Mouse (Mus musculus) kidney, adult 2 months (tissue): ENCODE results near the gene Acot7. TPM values are rescaled to one million over a fixed set of nuclear protein-coding genes. Genes with fewer than 3 reads are reported as not detected.

ENCODE experiments used
- DNase-seq: peaks from one replicate; pipeline ENCODE4 v3.0.0; 2021
- H3K27ac ChIP-seq: fragments of 200-500 bp; 2 replicates; pipeline ENCODE4 v1.5.1; 2012; ENCODE audit warnings: low read depth, low read length, control low read depth, inconsistent platforms; ENCODE audit not compliant: insufficient read depth
- H3K27me3 ChIP-seq: fragments of 200-500 bp; replicated peaks from 2 replicates; pipeline ENCODE4 v1.6.1; 2012; ENCODE audit warnings: mild to moderate bottlenecking, moderate library complexity, low read length, inconsistent platforms; ENCODE audit not compliant: control insufficient read depth, insufficient read depth
- H3K36me3 ChIP-seq: fragments of 200-500 bp; 2 replicates; pipeline ENCODE4 v1.6.1; 2012; ENCODE audit warnings: mild to moderate bottlenecking, moderate library complexity, low read length, inconsistent platforms; ENCODE audit not compliant: control insufficient read depth, insufficient read depth
- H3K4me1 ChIP-seq: fragments of 200-500 bp; 2 replicates; pipeline ENCODE4 v1.6.1; 2011; ENCODE audit warnings: low read length; ENCODE audit not compliant: control insufficient read depth, insufficient read depth
- H3K4me3 ChIP-seq: fragments of 200-500 bp; 2 replicates; pipeline ENCODE4 v1.5.1; 2011; ENCODE audit warnings: mild to moderate bottlenecking, low read depth, low read length, control low read depth; ENCODE audit not compliant: insufficient read depth
- CTCF ChIP-seq: fragments of 200-500 bp; conservative IDR thresholded peaks from 2 replicates; pipeline ENCODE4 v1.5.1; 2011; ENCODE audit warnings: low read depth, mild to moderate bottlenecking, control low read depth, low read length, moderate library complexity, mixed read lengths; ENCODE audit not compliant: insufficient read depth, insufficient read length
- POLR2A ChIP-seq: fragments of 200-500 bp; IDR thresholded peaks from one replicate; pipeline ENCODE4 v1.6.1; 2011; ENCODE audit warnings: low read depth, low read length, control low read depth
- WGBS: fragments of 180-500 bp; shearing (Covaris S2); methylation state at CpG from one replicate; pipeline ENCODE4 v1.1.7; 2018; 5-methylcytosine and 5-hydroxymethylcytosine counted together
- polyA plus RNA-seq: library from polyadenylated mRNA; depleted of rRNA; stranded (reverse); fragments of >200 nt; gene quantifications from 2 replicates; pipeline ENCODE4 v1.2.3, GENCODE M21; 2012

Gene Acot7
- polyA plus RNA-seq, 1 experiment = 80.2 TPM

GRCm38 (mm10) chr4:152294188-152294929 is 116.4 kb downstream of the Acot7 start:
- H3K4me3 ChIP-seq = no peak overlapping the region

GRCm38 (mm10) chr4:152295916-152296315 is 118.0 kb downstream of the Acot7 start:
- Histone ChIP-seq H3K36me3 (no peaks in the 10 kb centered on the region), H3K27ac (no peak overlapping the region), H3K4me3 (no peak overlapping the region), H3K4me1 (peaks cover 5% of the 10 kb centered on the region), H3K27me3 (no peaks in the 10 kb centered on the region)
- 34% methylated on average over 4 of the region's 4 CpGs for WGBS
- TF ChIP-seq CTCF = no peak
- TF ChIP-seq POLR2A = no peak
- DNase-seq = no peak

More at GRCm38 (mm10) chr4:152294188-152294929, 116.4 kb downstream of the Acot7 start:
- H3K27me3 ChIP-seq = no peaks in the 10 kb centered on the region
- DNase-seq = peak; percentile 47
- WGBS = 50% methylated on average over 10 of the region's 10 CpGs
- H3K27ac ChIP-seq = no peak overlapping the region; the same call in 1 of the 2 replicates
- H3K4me1 ChIP-seq = peaks cover 5% of the 10 kb centered on the region
- TF ChIP-seq POLR2A = no peak
- H3K36me3 ChIP-seq = no peaks in the 10 kb centered on the region

- WGBS = 6% methylated on average over 8 of the region's 8 CpGs
- Histone ChIP-seq H3K4me1 (peaks cover 5% of the 10 kb centered on the region), H3K27me3 (no peaks in the 10 kb centered on the region), H3K4me3 (peak overlapping the region; percentile 73; the same call in 1 of the 2 replicates), H3K27ac (peak overlapping the region; percentile 84), H3K36me3 (no peaks in the 10 kb centered on the region)
- DNase-seq = no peak
- TF ChIP-seq CTCF (no peak), POLR2A (no peak)
These were observed 118.4 kb downstream of the Acot7 start for GRCm38 (mm10) chr4:152296371-152296770.

- peak within 1 kb of the TSS; percentile 84 for H3K27ac ChIP-seq
- no peaks in the 10 kb centered on the region for H3K36me3 ChIP-seq
- WGBS = under 1% methylated on average over 119 of the region's 119 CpGs
- H3K4me1 ChIP-seq = peaks cover 5% of the 10 kb centered on the region
- peak; percentile 63 for TF ChIP-seq POLR2A
- TF ChIP-seq CTCF = no peak
- peak; percentile 99 for DNase-seq
- H3K27me3 ChIP-seq = no peaks in the 10 kb centered on the region
- H3K4me3 ChIP-seq = peak within 1 kb of the TSS; percentile 91
These were observed 119.2 kb downstream of the Acot7 start, which contains the start of gene Icmt for GRCm38 (mm10) chr4:152296874-152297861. Icmt (plus strand) TSS chr4:152297227.

- H3K36me3 ChIP-seq = no peaks in the 10 kb centered on the region
- TF ChIP-seq POLR2A (no peak), CTCF (no peak)
- peaks cover 15% of the 10 kb centered on the region for H3K4me1 ChIP-seq
- no peak overlapping the region for H3K4me3 ChIP-seq
- H3K27me3 ChIP-seq = no peaks in the 10 kb centered on the region
- no peak for DNase-seq
- 90% methylated on average over 14 of the region's 14 CpGs for WGBS
- no peak overlapping the region for H3K27ac ChIP-seq
These were observed 120.9 kb downstream of the Acot7 start for GRCm38 (mm10) chr4:152298836-152299235.

GRCm38 (mm10) chr4:152300375-152300774 is 122.4 kb downstream of the Acot7 start:
- WGBS = 90% methylated on average over 8 of the region's 8 CpGs
- DNase-seq = no peak
- H3K4me1 ChIP-seq = peaks cover 15% of the 10 kb centered on the region
- TF ChIP-seq CTCF (no peak), POLR2A (no peak)
- H3K27me3 ChIP-seq = no peaks in the 10 kb centered on the region
- H3K27ac ChIP-seq = no peak overlapping the region
- H3K36me3 ChIP-seq = no peaks in the 10 kb centered on the region
- H3K4me3 ChIP-seq = no peak overlapping the region

- no peak overlapping the region for H3K4me3 ChIP-seq
- no peaks in the 10 kb centered on the region for H3K27me3 ChIP-seq
- peak overlapping the region; percentile 29; the same call in 1 of the 2 replicates for H3K27ac ChIP-seq
- peak; percentile 81 for DNase-seq
- WGBS = 50% methylated on average over 11 of the region's 11 CpGs
- H3K36me3 ChIP-seq = no peaks in the 10 kb centered on the region
- H3K4me1 ChIP-seq = peaks cover 13% of the 10 kb centered on the region
- no peak for TF ChIP-seq POLR2A
- TF ChIP-seq CTCF = no peak
These were observed 124.1 kb downstream of the Acot7 start for GRCm38 (mm10) chr4:152302012-152302411.
